Mouse (Mus musculus): ENCODE data around the gene Tspyl1. TPM values are rescaled to one million over a fixed set of nuclear protein-coding genes. Genes with fewer than 3 reads are reported as not detected.

Gene Tspyl1
- polyA plus RNA-seq, 1 experiment: 110 TPM

- TF ChIP-seq POLR2A (IDR thresholded peaks at IDR 0.05; ENCODE audit: extremely low read depth, insufficient read depth, low read length) (no peak), CTCF (IDR thresholded peaks at IDR 0.05; ENCODE audit: extremely low read depth, insufficient read depth, low read length) (no peak)
- H3K4me1 ChIP-seq (ENCODE audit: control insufficient read depth, insufficient read depth, low read length): peaks cover 2% of the 10 kb centered on the region; the same call in 1 of the 2 replicates
- H3K4me3 ChIP-seq (ENCODE audit: insufficient read depth, low read length): no peak overlapping the region
- H3K27ac ChIP-seq (ENCODE audit: insufficient read depth, low read length): no peak overlapping the region
Observed at GRCm38 (mm10) chr10:34327144-34327543, 45.2 kb downstream of the Tspyl1 start.

- H3K4me3 ChIP-seq (ENCODE audit: insufficient read depth, low read length): no peak overlapping the region
- no peak overlapping the region for H3K27ac ChIP-seq (ENCODE audit: insufficient read depth, low read length)
- TF ChIP-seq CTCF (IDR thresholded peaks at IDR 0.05; ENCODE audit: extremely low read depth, insufficient read depth, low read length) (peak; percentile 68), POLR2A (IDR thresholded peaks at IDR 0.05; ENCODE audit: extremely low read depth, insufficient read depth, low read length) (no peak)
- H3K4me1 ChIP-seq (ENCODE audit: control insufficient read depth, insufficient read depth, low read length): peaks cover 2% of the 10 kb centered on the region; the same call in 1 of the 2 replicates
Observed at GRCm38 (mm10) chr10:34328310-34328709, 46.3 kb downstream of the Tspyl1 start.

Other genes starting within 250 kb of the Tspyl1 start
- 0.19 TPM in 1 of 2 replicates, not detected in the other for gene Trappc3l, start 244.6 kb upstream of the Tspyl1 start, polyA plus RNA-seq (2012; rRNA removed)
- 0.02 TPM in 1 of 2 replicates, not detected in the other for gene Calhm4, start 237.9 kb upstream of the Tspyl1 start, polyA plus RNA-seq (2012; rRNA removed)
- gene Calhm5, start 185.7 kb upstream of the Tspyl1 start, polyA plus RNA-seq (2012; rRNA removed): 2.0 and 2.4 TPM in 2 replicates
- gene Calhm6, start 154.2 kb upstream of the Tspyl1 start, polyA plus RNA-seq (2012; rRNA removed): 0.42 and 0.56 TPM in 2 replicates
- 2.7 and 2.8 TPM in 2 replicates for gene Dse, start 74.5 kb upstream of the Tspyl1 start, polyA plus RNA-seq (2012; rRNA removed)
- 315 and 334 TPM in 2 replicates for gene Tspyl4, start 15.3 kb downstream of the Tspyl1 start, polyA plus RNA-seq (2012; rRNA removed)
- 0.02 and 0.04 TPM in 2 replicates for gene Col10a1, start 107.8 kb downstream of the Tspyl1 start, polyA plus RNA-seq (2012; rRNA removed)
- 1.9 and 2.4 TPM in 2 replicates for gene Nt5dc1, start 136.4 kb downstream of the Tspyl1 start, polyA plus RNA-seq (2012; rRNA removed)
- gene Frk, start 201.2 kb downstream of the Tspyl1 start, polyA plus RNA-seq (2012; rRNA removed): 0.19 and 0.25 TPM in 2 replicates

Measured in cortical plate, adult 2 months (tissue).